Mouse (Mus musculus) layer of hippocampus, adult 9-10 months (tissue): Measurements from ENCODE around the gene Epdr1.
"Not testable (repeated sequence)": the region's sequence is repeated elsewhere in the genome, so short reads cannot be mapped to it uniquely, and the experiment has no call there.

Source experiments
- DNase-seq: peaks from one replicate; pipeline ENCODE4 v3.0.0; 2022; ENCODE audit warnings: low spot score

Epdr1 gene

DNA sequence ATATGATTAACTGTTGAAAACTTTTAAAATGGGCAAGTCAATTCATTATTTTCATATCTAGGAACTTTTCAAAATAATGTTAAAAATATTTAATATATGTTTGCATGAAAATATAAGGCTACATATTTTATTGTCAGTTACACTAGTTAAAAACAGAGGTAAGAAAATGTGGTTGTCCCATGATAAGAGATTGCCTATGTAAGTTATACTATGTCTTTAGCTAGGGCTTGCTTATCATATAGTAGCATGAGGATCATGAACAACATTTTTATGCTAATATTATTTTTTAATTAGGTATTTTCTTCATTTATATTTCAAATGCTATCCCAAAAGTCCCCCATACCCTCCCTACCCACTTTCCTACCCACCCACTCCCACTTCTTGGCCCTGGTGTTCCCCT, 14.8 kb downstream of the Epdr1 start:
- no peak for DNase-seq

DNA sequence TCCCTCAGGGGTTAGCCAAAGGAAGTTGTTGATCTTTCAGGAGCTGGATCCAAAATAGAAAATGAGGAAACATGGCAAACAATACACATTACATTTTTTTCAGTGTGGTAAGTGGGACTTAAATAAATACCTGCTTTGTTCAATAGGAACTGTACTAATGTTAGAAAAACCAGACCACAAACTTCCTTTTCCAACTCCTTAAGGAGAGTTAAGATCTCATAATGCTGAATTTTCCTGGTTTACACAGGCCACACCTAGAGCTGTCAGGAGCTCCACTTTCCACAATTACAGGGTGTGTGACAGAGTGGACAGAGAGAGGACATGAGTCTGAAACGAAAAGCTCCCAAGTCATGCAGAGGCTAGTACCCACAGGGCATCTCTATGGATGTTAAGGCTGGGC, 16.0 kb downstream of the Epdr1 start:
- DNase-seq = no peak

DNA sequence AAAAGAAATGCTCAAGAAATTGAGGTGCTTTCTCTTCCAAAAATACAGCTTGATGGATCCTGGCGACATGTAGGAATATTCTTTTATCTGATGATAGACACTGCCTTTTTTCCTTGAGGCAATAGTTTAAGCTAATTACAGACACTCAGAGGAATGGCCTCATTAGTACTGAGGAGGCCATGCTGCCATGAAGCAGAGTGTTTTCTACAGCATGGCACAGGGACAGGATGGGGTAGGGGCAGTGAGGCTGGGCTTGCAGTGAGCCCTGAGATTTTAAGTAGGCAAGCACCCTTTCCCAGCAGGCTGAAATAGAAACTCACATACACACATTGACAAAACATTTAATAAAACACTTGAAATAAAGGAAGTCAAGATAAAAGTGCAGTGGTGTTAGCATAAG, 17.2 kb downstream of the Epdr1 start:
- DNase-seq = no peak

DNA sequence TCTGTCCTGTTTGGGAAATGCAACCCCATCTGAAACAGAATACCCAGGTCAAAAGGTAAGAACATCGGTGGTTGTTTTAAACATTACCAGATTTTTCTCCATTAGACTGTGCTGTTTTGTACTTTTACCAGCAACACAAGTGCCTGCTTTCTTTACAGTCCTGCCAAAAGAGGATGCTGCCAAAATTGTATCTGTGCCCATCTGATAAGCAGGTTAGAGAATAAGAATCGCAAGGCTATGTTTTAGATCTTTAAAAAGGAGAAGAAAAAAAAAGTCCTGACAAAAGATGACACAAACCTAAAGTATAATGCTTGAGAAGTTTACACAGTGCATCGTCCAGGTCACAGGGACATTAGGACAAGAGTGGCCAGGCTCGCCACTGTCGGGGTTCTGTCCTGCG, 20.5 kb downstream of the Epdr1 start:
- no peak for DNase-seq

- DNase-seq = no peak
Observed at GRCm38 (mm10) chr13:19595141-19595540, 24.6 kb downstream of the Epdr1 start.

- DNase-seq = no peak
Observed at GRCm38 (mm10) chr13:19590996-19591759, 28.5 kb downstream of the Epdr1 start.

DNA sequence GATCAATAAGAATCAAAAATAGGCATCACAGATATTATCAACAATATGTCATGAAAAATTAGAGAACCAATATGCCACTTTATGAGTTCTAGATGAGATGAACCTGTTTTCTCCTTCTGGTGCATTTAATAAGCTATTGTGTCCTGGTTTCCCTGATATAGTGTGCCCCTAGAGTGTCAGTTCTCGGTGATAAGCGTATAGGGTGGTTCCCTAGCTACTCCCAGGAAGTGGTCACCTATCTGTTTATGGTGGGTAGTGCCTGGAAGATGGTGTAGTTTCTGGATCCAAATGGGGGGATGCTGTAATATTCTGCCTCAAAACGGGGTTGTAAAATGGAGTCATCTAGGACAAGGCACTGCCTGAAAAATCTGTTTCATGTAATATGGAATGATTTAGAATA, 43.8 kb downstream of the Epdr1 start:
- no peak for DNase-seq

GRCm38 (mm10) chr13:19574723-19575122, 45.0 kb downstream of the Epdr1 start:
- DNase-seq = not testable (repeated sequence)

GRCm38 (mm10) chr13:19570166-19570565, 49.6 kb downstream of the Epdr1 start:
- DNase-seq = not testable (repeated sequence)

DNA sequence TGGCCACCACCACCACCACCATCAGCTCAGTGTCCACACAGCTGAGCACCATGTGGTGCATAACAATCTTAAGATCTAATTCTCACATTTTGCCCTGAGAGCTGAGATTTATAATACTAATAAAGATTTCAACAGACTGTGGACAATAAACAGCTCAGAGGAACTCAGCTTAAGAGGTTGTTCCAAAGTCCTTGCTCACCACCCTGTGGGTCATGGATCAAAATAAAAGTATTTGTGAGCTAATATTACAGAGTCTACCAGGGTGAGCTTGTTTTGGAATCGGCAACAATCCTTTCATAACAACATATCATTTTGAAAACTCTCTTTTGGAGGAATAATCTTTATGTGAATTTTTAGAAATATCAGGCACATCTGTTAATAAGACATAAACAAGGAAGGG, 57.2 kb downstream of the Epdr1 start:
- DNase-seq = no peak

- no peak for DNase-seq
Observed at GRCm38 (mm10) chr13:19555391-19555790, 64.3 kb downstream of the Epdr1 start.
